Mouse (Mus musculus) embryo, embryonic 9.5 days (tissue): ENCODE data around the gene Fer1l5.
A peak's percentile ranks its signal among the peaks of the same experiment; 100 is the strongest.

Source experiments
- DNase-seq: peaks from one replicate; pipeline ENCODE4 v3.0.0-alpha.2; 2017; ENCODE audit errors: extremely low spot score

Gene Fer1l5

GRCm38 (mm10) chr1:36371934-36372845 lies at the start of gene Fer1l5:
TSS of gene Fer1l5 (plus strand) at chr1:36372291.
- no peak for DNase-seq

GRCm38 (mm10) chr1:36323076-36323475 lies 49.0 kb upstream of the Fer1l5 start:
- DNase-seq, result no peak

GRCm38 (mm10) chr1:36323746-36324448 lies 48.2 kb upstream of the Fer1l5 start:
- DNase-seq, result peak; percentile 31

GRCm38 (mm10) chr1:36325900-36326321 lies 46.2 kb upstream of the Fer1l5 start:
- no peak for DNase-seq

GRCm38 (mm10) chr1:36326815-36327214 lies 45.3 kb upstream of the Fer1l5 start:
- no peak for DNase-seq

GRCm38 (mm10) chr1:36331743-36332142 lies 40.3 kb upstream of the Fer1l5 start:
- DNase-seq, result no peak

- DNase-seq, result no peak
Measured at GRCm38 (mm10) chr1:36332955-36333887, 38.9 kb upstream of the Fer1l5 start.

- DNase-seq, result no peak
Measured at GRCm38 (mm10) chr1:36342547-36342946, 29.5 kb upstream of the Fer1l5 start.

- no peak for DNase-seq
Measured at GRCm38 (mm10) chr1:36352351-36352750, 19.7 kb upstream of the Fer1l5 start.

GRCm38 (mm10) chr1:36356955-36357695 lies 15.0 kb upstream of the Fer1l5 start:
- no peak for DNase-seq

GRCm38 (mm10) chr1:36367698-36368097 lies 4.4 kb upstream of the Fer1l5 start:
- DNase-seq, result peak; percentile 2

GRCm38 (mm10) chr1:36368112-36368968 lies 3.8 kb upstream of the Fer1l5 start:
- no peak for DNase-seq

- peak; percentile 92 for DNase-seq
Measured at GRCm38 (mm10) chr1:36368969-36369645, 3.0 kb upstream of the Fer1l5 start, which contains the start of gene Kansl3. TSS of gene Kansl3 (minus strand) at chr1:36369181.

- DNase-seq, result no peak
Measured at GRCm38 (mm10) chr1:36370918-36371317, 1.2 kb upstream of the Fer1l5 start.

- DNase-seq, result no peak
Measured at GRCm38 (mm10) chr1:36378880-36379279, 6.8 kb downstream of the Fer1l5 start.

GRCm38 (mm10) chr1:36379582-36379981 lies 7.5 kb downstream of the Fer1l5 start:
- DNase-seq, result no peak

GRCm38 (mm10) chr1:36397041-36397440 lies 24.9 kb downstream of the Fer1l5 start:
- DNase-seq, result peak; percentile 8

GRCm38 (mm10) chr1:36401509-36401908 lies 29.4 kb downstream of the Fer1l5 start:
- no peak for DNase-seq

- no peak for DNase-seq
Measured at GRCm38 (mm10) chr1:36404531-36404930, 32.4 kb downstream of the Fer1l5 start.
